Mouse (Mus musculus) left cerebral cortex, adult 2 months (tissue): ENCODE results near the gene Dhx32. TPM values are rescaled to one million over a fixed set of nuclear protein-coding genes. Genes with fewer than 3 reads are reported as not detected.

Experiments
- DNase-seq, 2 experiments: peaks; one replicate each; pipeline ENCODE4 v3.0.0; 2021 to 2022; ENCODE audit warnings: low spot score in 2 of 2, mixed read lengths in 1 of 2; ENCODE audit errors: extremely low spot score in 1 of 2
- H3K27ac ChIP-seq: fragments of 200-600 bp; 2 replicates; pipeline ENCODE4 v1.8.1; 2022
- H3K4me3 ChIP-seq: fragments of 200-600 bp; 2 replicates; pipeline ENCODE4 v1.8.1; 2022
- CTCF ChIP-seq: fragments of 200-600 bp; IDR thresholded peaks from 2 replicates; pipeline ENCODE4 v1.8.1; 2022; ENCODE audit warnings: antibody characterized with exemption, mild to moderate bottlenecking, moderate library complexity
- intact Hi-C: fragments of 180-260 bp; cut with DNase I; formaldehyde crosslinking; loops from one replicate; pipeline ENCODE4 v1.15.1; 2025
- long read RNA-seq, 2 experiments: library from polyadenylated mRNA; stranded (forward); transcript quantifications; one replicate each; pipeline ENCODE4 v2.0.0; 2021; ENCODE audit warnings: borderline mapping rate in 2 of 2
- total RNA-seq, 2 experiments: library from RNA; stranded (reverse); gene quantifications; 2 replicates each; pipeline ENCODE4 v1.2.3; 2021

The Dhx32 gene
- 10 to 100 TPM; 36.8 to 40.8 TPM for total RNA-seq
- long read RNA-seq, experiment 1, transcript Dhx32-201 (12 exons, 2,955 nt): major isoform, 38 of 53 reads
- long read RNA-seq, experiment 1, partial matches to known transcripts: 3 of 53 reads
- long read RNA-seq, experiment 1, other reads (novel, unspliced or antisense): 9 of 53 reads
- long read RNA-seq, experiment 2, transcript Dhx32-201 (12 exons, 2,955 nt): major isoform, 14 of 30 reads
- long read RNA-seq, experiment 2, partial matches to known transcripts: 2 of 30 reads
- long read RNA-seq, experiment 2, other reads (novel, unspliced or antisense): 13 of 30 reads

DNA sequence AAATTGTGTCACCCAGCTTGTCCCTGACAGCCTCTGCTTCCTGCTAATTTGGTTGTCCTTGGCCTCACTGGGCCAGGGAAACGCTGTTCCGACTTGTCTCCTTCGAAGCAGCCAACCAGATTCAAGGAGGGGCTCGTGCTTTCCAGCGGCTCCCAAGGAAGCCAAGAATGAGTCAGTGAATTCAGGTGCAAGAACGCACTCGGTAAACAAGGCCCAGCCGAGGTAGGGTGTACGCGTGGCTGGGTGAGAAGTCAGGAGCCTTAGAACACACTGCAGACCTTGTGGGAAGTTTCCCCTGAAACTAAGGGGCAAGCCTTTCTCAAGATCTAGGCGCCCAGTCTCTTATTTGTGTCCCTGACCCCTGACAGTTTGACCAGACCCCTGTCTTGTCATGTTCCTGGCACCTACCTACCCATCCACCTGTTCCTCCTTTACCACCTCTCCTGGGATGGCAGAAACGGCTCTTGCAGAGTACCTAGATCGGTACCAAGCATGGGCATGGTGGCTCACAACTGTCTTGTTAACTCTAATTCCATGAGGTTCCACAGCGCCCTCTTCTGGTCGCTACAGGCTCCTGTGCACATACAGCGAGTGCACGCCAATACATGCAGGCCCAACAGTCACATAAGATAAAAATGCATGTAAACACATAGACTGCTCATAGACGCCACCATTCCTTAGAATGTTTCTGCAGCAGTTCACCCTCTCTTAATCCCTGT is at the start of gene Dhx32:
Gene Dhx32, minus strand, starts transcription at position 10 of the 719 bp plus-strand sequence.
- peak; percentile 70 for TF ChIP-seq CTCF

DNA sequence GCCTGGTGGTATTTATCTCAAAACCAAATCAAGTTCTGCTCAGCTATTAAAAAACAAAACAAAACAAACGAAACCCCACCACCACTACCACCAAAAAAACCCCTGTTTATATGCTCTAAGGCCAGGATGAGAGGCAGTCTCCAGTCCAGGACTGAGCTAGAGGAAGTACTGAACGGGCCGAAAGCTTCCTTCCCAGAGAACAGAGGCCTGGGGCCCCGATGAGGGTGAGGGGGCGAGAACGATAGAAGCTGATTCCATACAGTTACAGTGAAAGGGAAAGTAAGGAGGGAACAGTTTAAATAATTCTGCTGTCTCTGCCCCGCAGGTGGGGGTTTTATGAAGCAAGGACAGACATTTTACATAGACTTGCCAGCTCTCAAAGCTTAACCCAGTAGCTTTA is 47.1 kb upstream of the Dhx32 start:
- TF ChIP-seq CTCF: no peak
- H3K4me3 ChIP-seq: no peak overlapping the region
- H3K27ac ChIP-seq: no peak overlapping the region
- DNase-seq: no peak
- intact Hi-C loops: no loop called here

More for the DNA sequence above, at the start of gene Dhx32:
- intact Hi-C loops: no loop called here
- Histone ChIP-seq H3K27ac (no peak within 1 kb of the TSS), H3K4me3 (no peak within 1 kb of the TSS)
- DNase-seq: peak; percentile 45 to 61

DNA sequence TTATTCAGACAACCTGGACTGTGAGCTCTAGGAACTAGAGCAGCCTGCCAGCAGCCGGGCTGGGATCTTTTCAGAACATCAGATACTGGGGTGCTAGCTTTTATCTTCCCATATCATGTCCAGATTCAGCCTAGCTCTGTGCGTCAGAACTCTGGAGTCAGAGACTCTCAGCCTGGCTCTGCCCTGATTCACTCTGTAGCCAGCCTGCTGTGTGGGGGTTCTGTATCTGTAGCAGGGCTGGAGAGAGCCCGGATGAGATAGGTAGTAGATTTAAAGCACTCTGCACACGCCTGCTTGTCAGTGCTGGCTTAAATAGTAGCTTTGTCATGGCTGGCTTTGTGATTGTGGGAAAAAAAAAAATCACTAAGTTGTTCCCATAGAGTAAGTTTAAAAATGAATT is 46.0 kb upstream of the Dhx32 start:
- TF ChIP-seq CTCF: no peak
- H3K27ac ChIP-seq: no peak overlapping the region
- no peak for DNase-seq
- intact Hi-C loops: no loop called here
- no peak overlapping the region for H3K4me3 ChIP-seq

DNA sequence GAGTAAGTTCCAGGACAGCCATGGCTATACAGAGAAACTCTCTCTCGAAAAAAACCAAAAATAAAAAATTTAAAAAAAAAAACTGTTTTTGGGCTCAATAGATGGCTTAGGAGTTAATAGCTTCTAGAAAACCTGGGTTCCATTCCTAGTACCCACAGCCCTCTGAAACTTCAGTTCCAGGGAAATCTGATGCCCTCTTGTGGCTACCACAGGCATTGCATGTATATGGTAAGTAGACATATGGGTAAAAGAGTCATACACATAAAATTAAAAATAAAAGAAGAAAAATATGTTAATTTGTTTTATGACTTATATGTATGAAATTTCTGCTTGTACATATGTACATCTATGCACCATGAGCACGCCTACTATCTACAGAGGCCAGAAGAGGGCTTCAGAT is 42.1 kb upstream of the Dhx32 start:
- H3K4me3 ChIP-seq: no peak overlapping the region
- no peak for DNase-seq
- intact Hi-C loops: no loop called here

DNA sequence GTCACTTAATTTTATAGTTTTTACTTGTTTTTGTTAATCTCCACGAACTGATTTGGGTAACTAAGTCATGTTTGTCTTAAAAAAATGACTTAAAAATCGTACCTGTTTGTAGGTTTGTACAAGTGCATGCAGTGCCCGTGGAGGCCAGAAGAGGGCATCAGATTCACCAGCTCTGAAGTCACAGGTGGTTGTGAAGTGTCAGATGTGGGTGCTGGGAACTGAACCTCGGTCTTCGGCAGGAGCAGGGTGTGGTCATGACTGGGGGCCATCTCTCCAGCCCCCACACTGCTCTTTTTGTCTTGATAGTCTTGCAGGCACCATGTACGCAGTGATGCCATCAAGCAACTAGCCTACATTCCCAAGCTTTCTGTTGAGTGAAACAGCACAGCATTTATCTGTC is 41.2 kb upstream of the Dhx32 start:
- TF ChIP-seq CTCF: peak; percentile 25
- no peak overlapping the region for H3K27ac ChIP-seq
- no peak overlapping the region for H3K4me3 ChIP-seq
- intact Hi-C loops: no loop called here
- DNase-seq: no peak

More for the DNA sequence above, 42.1 kb upstream of the Dhx32 start:
- H3K27ac ChIP-seq: no peak overlapping the region
- peak; percentile 58 for TF ChIP-seq CTCF

DNA sequence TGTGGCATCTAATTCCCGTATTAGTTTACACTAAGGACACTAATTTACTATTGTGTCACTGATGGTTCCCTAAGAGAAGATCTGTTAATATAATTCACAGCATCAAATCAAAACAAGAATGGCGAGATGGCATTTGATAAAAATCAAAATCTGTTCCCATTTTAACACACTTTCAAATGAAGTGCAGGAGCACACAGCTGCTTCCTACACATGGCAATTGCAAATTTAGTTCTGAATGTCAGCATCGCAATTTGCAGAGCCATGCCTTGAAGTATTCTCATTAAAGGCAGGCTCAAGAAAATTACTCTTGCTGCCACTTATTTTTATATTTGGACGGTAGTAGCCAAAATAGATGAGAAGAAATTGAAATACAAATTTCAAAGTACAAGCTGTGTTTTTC is 30.8 kb upstream of the Dhx32 start:
- intact Hi-C loops: no loop called here
- TF ChIP-seq CTCF: no peak
- no peak for DNase-seq
- Histone ChIP-seq H3K4me3 (no peak overlapping the region), H3K27ac (peak overlapping the region; percentile 53; the same call in 1 of the 2 replicates)

DNA sequence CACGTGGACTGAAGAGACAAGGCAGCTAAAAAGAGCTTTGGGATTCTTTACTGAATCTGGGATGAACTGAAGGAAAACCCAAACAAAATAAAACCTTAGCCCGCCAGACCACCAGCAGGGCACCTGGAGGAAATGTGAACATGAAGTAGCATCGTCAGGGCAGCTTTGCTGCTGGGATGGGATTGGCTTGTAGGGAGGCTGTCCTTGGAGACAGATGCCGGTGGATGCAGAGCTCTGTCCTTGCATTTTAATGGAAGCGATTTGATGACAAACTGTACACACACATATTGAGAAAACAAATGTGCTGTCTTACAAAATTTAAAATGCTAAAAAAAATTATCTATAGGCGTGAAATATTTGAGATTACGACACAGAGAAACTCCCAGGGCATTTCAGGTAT is 30.4 kb upstream of the Dhx32 start:
- no peak overlapping the region for H3K4me3 ChIP-seq
- intact Hi-C loops: no loop called here
- DNase-seq: no peak
- peak overlapping the region; percentile 53; the same call in 1 of the 2 replicates for H3K27ac ChIP-seq
- TF ChIP-seq CTCF: no peak

DNA sequence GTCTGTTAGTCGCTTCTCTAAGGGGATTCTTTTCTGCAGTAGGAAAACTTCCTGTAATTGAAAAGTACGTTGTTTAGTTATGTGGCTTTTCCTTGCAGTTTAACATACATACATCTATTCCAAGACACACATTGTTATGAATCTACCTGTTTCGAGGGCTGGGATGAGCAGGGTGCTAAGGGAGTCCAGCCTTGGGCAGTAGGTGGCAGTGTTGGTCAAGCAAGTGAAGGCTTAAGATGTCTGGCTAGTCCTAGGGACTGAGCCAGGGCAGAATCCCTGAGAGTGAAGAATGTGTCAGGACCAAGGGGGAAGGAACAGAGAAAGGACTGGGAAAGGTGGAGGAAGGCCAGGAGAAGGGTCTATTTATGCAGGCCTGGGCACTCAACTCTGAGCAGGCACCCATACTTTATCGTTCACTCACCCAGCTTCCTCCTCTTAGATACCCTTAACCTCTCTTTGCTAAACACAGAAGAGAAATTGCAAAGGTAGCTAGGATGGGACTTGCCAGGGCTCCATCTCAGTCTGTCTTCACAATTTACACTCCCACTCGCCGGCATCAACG is 23.2 kb upstream of the Dhx32 start:
- Histone ChIP-seq H3K4me3 (no peak overlapping the region), H3K27ac (no peak overlapping the region)
- intact Hi-C loops: loop anchor here (5.0 kb wide), 3 partner anchors 417 to 1682 kb away; no protein-coding TSS in a partner anchor
- peak; percentile 63 to 74 for DNase-seq
- TF ChIP-seq CTCF: peak; percentile 83

DNA sequence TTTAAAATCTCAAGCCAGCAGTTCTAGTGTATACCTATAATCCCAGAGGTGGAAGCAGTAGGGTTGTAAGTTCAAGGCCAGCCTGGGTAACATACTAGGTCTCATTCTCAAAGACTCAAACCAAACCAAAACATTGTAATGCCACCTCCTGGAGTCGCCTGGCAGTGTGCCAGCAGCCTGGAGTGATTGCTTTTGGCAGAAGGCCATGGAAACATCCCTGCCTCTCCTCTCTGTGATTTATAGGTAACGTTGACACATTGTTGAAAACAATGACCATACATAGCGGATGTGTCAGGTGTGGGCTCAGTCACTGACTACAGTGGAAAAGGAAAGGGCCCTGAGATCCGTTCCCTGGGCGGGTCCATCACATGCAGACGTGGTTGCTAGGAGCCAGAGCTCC is 19.3 kb upstream of the Dhx32 start:
- no peak overlapping the region for H3K27ac ChIP-seq
- no peak for TF ChIP-seq CTCF
- no peak for DNase-seq
- no peak overlapping the region for H3K4me3 ChIP-seq
- intact Hi-C loops: no loop called here

DNA sequence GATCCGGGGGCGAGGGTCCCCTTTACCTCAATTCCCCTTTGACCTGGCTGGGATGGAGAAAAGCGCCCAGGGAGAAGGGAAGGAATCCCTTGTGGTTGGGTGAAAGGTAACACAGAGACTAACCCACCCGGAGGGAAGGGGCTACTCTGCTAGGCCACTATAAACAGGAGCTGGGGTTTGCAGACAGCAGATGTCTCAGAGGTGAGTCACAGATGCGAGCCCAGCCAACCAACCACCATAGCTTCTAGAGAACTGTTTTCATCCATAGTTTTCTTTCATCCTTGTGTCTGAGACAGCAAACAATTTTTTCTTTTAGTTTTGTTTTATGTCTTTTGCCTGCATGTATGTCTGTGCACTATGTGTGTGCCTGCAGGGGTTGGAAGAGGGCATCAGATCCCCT is 17.4 kb upstream of the Dhx32 start:
- Histone ChIP-seq H3K27ac (no peak overlapping the region), H3K4me3 (no peak overlapping the region)
- DNase-seq: no peak
- intact Hi-C loops: no loop called here
- TF ChIP-seq CTCF: no peak

DNA sequence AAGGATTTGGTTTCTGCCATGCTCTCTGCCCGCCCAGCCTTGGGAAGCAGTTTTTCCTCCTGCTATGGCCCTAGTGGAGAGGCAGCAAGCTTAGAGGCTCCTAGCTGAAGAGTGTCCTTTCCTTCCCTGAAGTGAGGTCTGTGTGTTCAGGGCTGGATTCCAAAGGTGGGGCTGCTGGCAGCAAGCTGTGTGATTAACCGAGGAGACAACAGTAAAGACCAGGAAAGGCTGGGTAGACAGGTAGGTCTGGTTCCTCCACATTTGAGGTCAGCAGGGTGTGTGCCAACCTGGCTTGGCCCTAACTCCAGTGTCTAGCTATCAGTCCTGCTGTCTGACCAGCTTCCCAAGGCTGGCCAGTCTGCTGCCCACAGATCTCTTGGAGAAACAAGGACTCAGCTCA is 12.2 kb upstream of the Dhx32 start:
- H3K4me3 ChIP-seq: no peak overlapping the region
- DNase-seq: no peak
- H3K27ac ChIP-seq: no peak overlapping the region
- intact Hi-C loops: no loop called here
- no peak for TF ChIP-seq CTCF
